Mouse (Mus musculus) retina, postnatal 7 days (tissue): ENCODE data around the gene Cyfip2.

Experiments used
- DNase-seq: peaks from one replicate; pipeline ENCODE4 v3.0.0-alpha.2; 2012; ENCODE audit warnings: low read depth, low spot score

Gene Cyfip2

GRCm38 (mm10) chr11:46308271-46308974, 4.2 kb downstream of the Cyfip2 start:
- no peak for DNase-seq

- no peak for DNase-seq
Observed at GRCm38 (mm10) chr11:46307768-46308167, 4.9 kb downstream of the Cyfip2 start.

GRCm38 (mm10) chr11:46306776-46307175, 5.9 kb downstream of the Cyfip2 start:
- no peak for DNase-seq

- DNase-seq, result no peak
Observed at GRCm38 (mm10) chr11:46305881-46306520, 6.7 kb downstream of the Cyfip2 start.

GRCm38 (mm10) chr11:46304864-46305710, 7.6 kb downstream of the Cyfip2 start:
- DNase-seq, result no peak

- no peak for DNase-seq
Observed at GRCm38 (mm10) chr11:46304093-46304492, 8.6 kb downstream of the Cyfip2 start.

DNA sequence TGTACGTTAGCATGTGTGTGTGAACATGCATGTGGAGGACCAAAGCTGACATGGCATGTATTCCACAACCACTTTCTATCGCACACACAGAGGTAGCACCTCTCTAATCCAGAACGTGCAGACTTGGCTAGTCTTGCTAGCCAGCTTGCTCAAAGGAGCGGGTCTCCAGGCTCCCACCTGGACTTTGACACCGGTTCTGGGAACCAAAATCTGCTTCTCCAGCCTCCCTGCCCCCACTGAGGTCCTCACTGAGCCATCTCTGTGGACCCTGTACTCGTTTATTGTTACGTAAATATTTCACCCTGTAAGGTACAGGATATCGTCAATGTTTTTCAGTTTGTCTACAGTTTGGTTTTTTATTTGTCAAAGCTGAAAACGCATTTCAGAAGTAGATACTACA, 10.2 kb downstream of the Cyfip2 start:
- DNase-seq, result no peak

GRCm38 (mm10) chr11:46301579-46302248, 10.9 kb downstream of the Cyfip2 start:
- no peak for DNase-seq

GRCm38 (mm10) chr11:46299901-46300300, 12.8 kb downstream of the Cyfip2 start:
- no peak for DNase-seq

GRCm38 (mm10) chr11:46298889-46299785, 13.5 kb downstream of the Cyfip2 start:
- no peak for DNase-seq

DNA sequence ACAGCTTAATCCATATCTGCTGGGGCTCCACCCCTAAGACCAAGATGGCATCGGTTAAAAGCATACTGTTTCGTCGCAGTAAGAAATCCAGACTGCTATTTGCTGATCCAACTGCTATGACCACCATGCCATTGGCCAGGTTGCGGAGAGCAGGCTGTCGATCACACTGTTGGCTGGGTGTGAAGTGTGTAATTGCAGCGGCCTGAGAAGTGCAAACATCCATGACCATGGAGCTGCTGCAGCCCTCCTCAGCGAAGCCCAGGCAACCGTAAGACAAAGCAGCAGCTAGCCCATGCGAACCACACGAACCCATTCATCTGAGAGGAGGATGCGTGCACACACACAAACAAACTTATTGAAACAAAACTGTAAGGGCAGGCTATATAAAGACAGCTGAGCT, 18.3 kb downstream of the Cyfip2 start:
- no peak for DNase-seq

DNA sequence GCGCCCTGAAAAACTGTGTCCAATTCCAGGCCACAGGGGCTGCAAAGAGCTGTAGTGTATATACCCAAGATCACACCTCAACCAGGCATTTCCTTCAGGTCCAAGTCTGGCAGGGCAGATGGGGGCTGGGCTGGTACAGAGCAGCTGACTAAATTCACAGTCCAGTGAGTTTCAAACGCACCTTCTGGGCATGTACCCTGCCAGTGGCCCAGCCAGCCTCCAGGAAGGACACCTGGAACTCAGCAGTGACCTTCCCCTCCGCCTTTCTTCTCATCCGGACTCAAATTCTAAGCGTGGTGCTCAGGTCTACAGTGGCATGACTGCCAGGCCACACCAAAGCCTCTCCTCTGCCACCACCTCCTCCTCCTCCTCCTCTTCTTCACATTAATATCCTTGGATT, 19.2 kb downstream of the Cyfip2 start:
- DNase-seq, result no peak

DNA sequence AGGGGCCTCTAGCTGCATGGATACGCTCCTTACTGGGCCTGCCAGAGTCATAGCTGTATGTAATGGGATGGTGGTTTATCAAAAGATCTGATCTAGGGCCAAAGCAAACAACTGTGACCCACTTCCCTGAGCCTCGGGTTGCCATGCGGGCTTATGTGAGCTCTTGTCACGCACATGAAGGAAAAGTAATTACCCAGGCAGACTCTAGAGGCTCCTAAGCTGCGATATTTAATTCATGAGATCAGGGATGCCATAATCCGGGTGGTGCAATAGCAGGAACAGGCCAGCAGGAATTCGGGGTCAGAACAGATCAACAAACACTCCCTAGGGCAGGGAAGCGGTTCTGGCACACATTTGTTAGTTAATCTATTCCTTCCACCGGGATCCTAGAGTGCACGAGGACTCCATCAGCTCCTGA, 21.7 kb downstream of the Cyfip2 start:
- DNase-seq, result peak; percentile 36

GRCm38 (mm10) chr11:46289561-46289960, 23.1 kb downstream of the Cyfip2 start:
- no peak for DNase-seq

GRCm38 (mm10) chr11:46289022-46289421, 23.6 kb downstream of the Cyfip2 start:
- DNase-seq, result no peak

- DNase-seq, result no peak
Observed at GRCm38 (mm10) chr11:46288091-46288490, 24.6 kb downstream of the Cyfip2 start.

- DNase-seq, result no peak
Observed at GRCm38 (mm10) chr11:46286803-46287202, 25.9 kb downstream of the Cyfip2 start.

- no peak for DNase-seq
Observed at GRCm38 (mm10) chr11:46283800-46284199, 28.9 kb downstream of the Cyfip2 start.

- DNase-seq, result no peak
Observed at GRCm38 (mm10) chr11:46282612-46283011, 30.0 kb downstream of the Cyfip2 start.

DNA sequence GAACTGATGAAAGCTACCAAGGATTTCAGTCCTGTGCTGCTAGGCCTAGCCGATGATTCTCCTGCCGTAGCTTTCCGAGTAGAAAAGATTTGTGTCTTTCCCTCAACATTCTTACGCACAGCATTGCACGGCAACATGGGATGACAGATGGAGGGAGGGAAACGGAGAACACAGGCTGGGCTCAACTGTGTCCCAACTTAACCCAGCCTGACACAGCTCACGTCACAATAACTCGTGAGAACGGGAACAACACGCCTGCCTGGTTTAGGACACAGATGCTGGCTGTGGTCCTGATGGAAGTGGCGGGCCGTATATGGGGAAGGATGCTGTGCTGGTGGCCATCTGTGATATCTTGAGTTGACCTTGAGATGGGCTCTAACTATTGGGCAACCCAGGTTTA, 34.0 kb downstream of the Cyfip2 start:
- no peak for DNase-seq

DNA sequence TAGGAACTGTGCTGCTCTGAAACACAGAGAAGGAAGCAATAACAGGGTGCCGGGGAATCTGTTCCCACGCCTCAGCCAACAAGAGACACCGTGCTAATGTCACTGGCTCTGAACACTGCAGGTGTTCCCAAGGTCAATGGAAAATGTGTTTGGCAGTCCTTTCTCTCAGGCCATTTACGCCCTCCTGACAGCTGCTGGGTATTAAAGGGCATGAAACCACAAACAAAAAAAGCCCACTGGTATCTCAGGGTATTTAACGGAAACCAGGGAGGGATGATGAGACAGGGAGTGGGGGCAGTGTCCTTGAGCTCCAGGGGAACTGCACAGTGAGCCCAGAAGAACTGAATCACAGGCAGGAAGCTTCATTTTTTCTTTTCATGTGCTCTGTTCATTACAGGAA, 34.5 kb downstream of the Cyfip2 start:
- DNase-seq, result no peak
